Mouse (Mus musculus): Measurements from ENCODE around the gene Mob1a.

DNA sequence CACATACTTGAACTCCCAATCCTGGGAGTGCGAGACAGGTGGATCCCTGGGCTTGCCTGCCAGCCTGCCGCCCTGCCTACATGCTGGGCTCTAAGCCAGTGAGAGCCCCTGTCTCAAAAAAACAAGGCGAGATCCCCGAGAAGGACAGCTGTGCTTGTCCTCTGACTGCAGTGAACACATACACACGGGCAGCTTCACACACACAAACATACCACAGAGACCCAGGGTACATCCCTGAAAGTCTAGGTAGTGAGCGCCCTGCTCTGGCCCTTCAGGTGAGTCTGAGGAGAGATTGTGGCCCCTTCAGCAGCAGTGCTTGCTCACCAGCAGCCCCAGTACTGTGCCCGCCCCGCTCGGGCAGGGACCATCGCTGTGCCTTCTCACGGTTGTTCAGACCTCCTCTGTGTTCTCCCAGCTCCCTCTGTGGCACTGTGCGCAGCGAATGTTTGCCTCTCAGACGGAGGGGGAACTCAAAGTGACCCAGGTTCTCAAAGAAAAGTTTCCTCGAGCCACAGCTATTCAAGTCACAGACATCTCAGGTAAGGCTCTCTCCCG, 25.1 kb downstream of the Mob1a start:
- TF ChIP-seq CTCF (conservative IDR thresholded peaks at IDR 0.05; ENCODE audit: low read length): no peak
- TF ChIP-seq NANOG (IDR thresholded peaks at IDR 0.05; ENCODE audit: borderline replicate concordance, low read length): no peak

Data from E14TG2a.4 (cell line).